ENCODE assay signal across 8 mouse cellular contexts in the genomic region with DNA sequence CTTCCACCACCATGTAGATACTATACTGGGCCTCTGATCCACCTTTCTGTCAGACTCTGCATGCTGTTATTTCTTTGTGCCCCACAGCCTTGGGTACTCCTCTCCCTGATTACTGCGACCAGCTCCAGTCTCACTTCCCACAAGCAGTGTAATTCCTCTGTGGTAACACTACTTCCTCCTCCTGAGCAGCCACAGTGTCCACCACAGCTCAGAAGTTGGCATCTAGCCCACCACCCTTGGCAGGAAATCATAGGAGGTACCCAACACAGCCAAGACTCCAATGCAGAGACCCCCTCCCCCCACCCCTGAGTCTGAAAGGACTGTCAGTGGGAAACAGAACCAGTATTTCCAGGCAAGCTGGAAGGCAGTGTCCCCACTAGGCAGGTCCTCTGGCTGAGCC. TPM values are rescaled to one million over a fixed set of nuclear protein-coding genes. Genes with fewer than 3 reads are reported as not detected.
DNase-seq lines count a peak whose midpoint lies in the region; ATAC-seq and TF ChIP-seq lines count a peak whose summit lies in the region.

No protein-coding gene starts in this region.

- H3K4me1 ChIP-seq in hindbrain, embryonic 14.5 days (replicated peaks; ENCODE audit: control insufficient read depth, insufficient read depth, low read length), result peaks cover 11% of the 10 kb centered on the region; the same call in 1 of the 2 replicates
- peaks cover 13% of the 10 kb centered on the region for H3K4me1 ChIP-seq in hindbrain, embryonic 10.5 days (replicated peaks)
- peaks cover 8% of the 10 kb centered on the region for H3K4me1 ChIP-seq in midbrain, embryonic 15.5 days

- H3K9ac ChIP-seq in hindbrain, embryonic 14.5 days, result no peak overlapping the region
- no peak overlapping the region for H3K9ac ChIP-seq in midbrain, embryonic 15.5 days

- TF ChIP-seq POLR2A in brain, embryonic 14.5 days (IDR thresholded peaks at IDR 0.05; ENCODE audit: borderline replicate concordance, extremely low read depth, insufficient read depth, insufficient read length, poor library complexity, severe bottlenecking), result no peak

- DNase-seq in hindbrain, embryonic 14.5 days (ENCODE audit: low spot score), result peak; percentile 69
- no peak for DNase-seq in hindbrain, embryonic 10.5 days (ENCODE audit: low spot score)
- peak; percentile 83 for DNase-seq in brain, embryonic 14.5 days (ENCODE audit: low read depth)
- DNase-seq in frontal cortex, postnatal 14 days (ENCODE audit: low spot score in 2 of 2), result peak; percentile 62 to 67
- peak; percentile 73 to 88 for DNase-seq in layer of hippocampus, postnatal 14 days (ENCODE audit: low spot score in 2 of 2)
- no peak for DNase-seq in adrenal gland, adult 18-20 months (ENCODE audit: low spot score in 2 of 2)
- no peak for DNase-seq in adrenal gland, postnatal 36 days

- no peak for TF ChIP-seq CTCF in brain, embryonic 14.5 days (IDR thresholded peaks at IDR 0.05; ENCODE audit: borderline replicate concordance, extremely low read depth, insufficient read depth, insufficient read length)

- 71% methylated on average over 1 of the region's 1 CpGs for WGBS in hindbrain, embryonic 14.5 days
- WGBS in hindbrain, embryonic 10.5 days, result 90% methylated on average over 1 of the region's 1 CpGs
- 86% methylated on average over 1 of the region's 1 CpGs for WGBS in midbrain, embryonic 15.5 days

- no peaks in the 10 kb centered on the region for H3K27me3 ChIP-seq in hindbrain, embryonic 14.5 days (ENCODE audit: control insufficient read depth, insufficient read depth, low read length)
- no peaks in the 10 kb centered on the region for H3K27me3 ChIP-seq in hindbrain, embryonic 10.5 days (ENCODE audit: insufficient read depth, poor library complexity, severe bottlenecking)
- H3K27me3 ChIP-seq in midbrain, embryonic 15.5 days (replicated peaks), result no peaks in the 10 kb centered on the region

- H3K4me2 ChIP-seq in hindbrain, embryonic 14.5 days (replicated peaks), result no peak overlapping the region
- no peak overlapping the region for H3K4me2 ChIP-seq in midbrain, embryonic 15.5 days

- H3K4me3 ChIP-seq in hindbrain, embryonic 14.5 days (replicated peaks; ENCODE audit: low read length), result no peak overlapping the region
- no peak overlapping the region for H3K4me3 ChIP-seq in hindbrain, embryonic 10.5 days
- no peak overlapping the region for H3K4me3 ChIP-seq in midbrain, embryonic 15.5 days

- H3K36me3 ChIP-seq in hindbrain, embryonic 14.5 days (replicated peaks; ENCODE audit: control insufficient read depth, insufficient read depth), result peaks cover 52% of the 10 kb centered on the region
- H3K36me3 ChIP-seq in hindbrain, embryonic 10.5 days, result peaks cover 40% of the 10 kb centered on the region
- H3K36me3 ChIP-seq in midbrain, embryonic 15.5 days (replicated peaks), result peaks cover 5% of the 10 kb centered on the region; the same call in 1 of the 2 replicates

- H3K9me3 ChIP-seq in hindbrain, embryonic 14.5 days (ENCODE audit: control insufficient read depth, low read length), result no peaks in the 10 kb centered on the region
- H3K9me3 ChIP-seq in hindbrain, embryonic 10.5 days, result no peaks in the 10 kb centered on the region
- H3K9me3 ChIP-seq in midbrain, embryonic 15.5 days, result no peaks in the 10 kb centered on the region

- no peak overlapping the region for H3K27ac ChIP-seq in hindbrain, embryonic 14.5 days
- H3K27ac ChIP-seq in hindbrain, embryonic 10.5 days, result no peak overlapping the region
- H3K27ac ChIP-seq in midbrain, embryonic 15.5 days, result peak overlapping the region; percentile 60; the same call in 1 of the 2 replicates

- peak; percentile 68; the same call in 1 of the 2 replicates for ATAC-seq in hindbrain, embryonic 14.5 days (ENCODE audit: low FRiP score)
- ATAC-seq in midbrain, embryonic 15.5 days (replicated peaks), result peak; percentile 44

RNA-seq across cellular contexts. Expression of gene Wnk2, which starts 47.4 kb away (rescaled TPM):
- 23.3 and 28.0 TPM in 2 replicates for polyA plus RNA-seq in hindbrain, embryonic 14.5 days (2014; fragmentation: Nextera tagmentation; extraction: Ambion mirVana)
- 4.5 and 8.5 TPM in 2 replicates for polyA plus RNA-seq in hindbrain, embryonic 10.5 days (2016; fragmentation: Nextera tagmentation; extraction: Ambion mirVana)
- 49.0 and 86.7 TPM in 2 replicates for polyA plus RNA-seq in brain, embryonic 14.5 days (2012; rRNA removed)
- 10 to 100 TPM; 91.9 to 99.8 TPM for total RNA-seq in layer of hippocampus, postnatal 14 days (2021)
- 26.0 and 27.8 TPM in 2 replicates for polyA plus RNA-seq in midbrain, embryonic 15.5 days (2015; fragmentation: Nextera tagmentation; extraction: Ambion mirVana)
- 1 to 10 TPM; 2.3 TPM for total RNA-seq in adrenal gland, adult 18-20 months (2021)
- total RNA-seq in adrenal gland, postnatal 36 days (2021), result 1 to 10 TPM; 2.0 TPM

Comparison
In these comparisons a context has a peak if more than half of its experiments do, and no peak if none do; other contexts are left out.
1. DNase-seq: peak in hindbrain, embryonic 14.5 days (single experiment), brain, embryonic 14.5 days (single experiment), frontal cortex, postnatal 14 days (2 of 2) and layer of hippocampus, postnatal 14 days (2 of 2); none in hindbrain, embryonic 10.5 days (single experiment), adrenal gland, adult 18-20 months (0 of 2) and adrenal gland, postnatal 36 days (0 of 2).